In the genomic region with DNA sequence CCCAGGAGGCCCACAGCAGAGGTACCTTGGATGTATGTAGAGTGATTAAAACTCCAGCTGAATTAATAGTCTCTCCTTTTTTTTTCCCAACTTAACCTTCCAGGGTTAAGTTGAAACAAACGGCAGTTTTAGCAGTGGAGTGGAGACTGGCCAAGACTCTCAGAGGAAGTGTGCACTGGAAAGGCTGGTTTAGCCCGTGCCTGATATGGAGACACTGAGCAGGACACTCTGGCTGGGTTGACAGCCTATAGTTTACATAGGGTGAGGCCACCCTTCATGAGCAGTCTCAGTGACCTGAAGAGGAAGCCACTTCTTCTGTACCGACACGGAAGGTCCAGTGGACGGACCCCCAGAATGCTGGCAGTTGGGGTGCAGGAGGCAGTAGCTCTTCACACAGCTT, we compare ENCODE assay signal across 15 mouse cellular contexts. TPM values are rescaled to one million over a fixed set of nuclear protein-coding genes. Genes with fewer than 3 reads are reported as not detected.
"Had no signal": no experiment of that assay in that cellular context is flagged by ENCODE, and none has a peak within 500 bp of the region (broad histone marks: within the 10 kb centered on the region; RNA-seq: fewer than 3 reads in every experiment).

No protein-coding gene starts in this region.

- DNase-seq: kidney, adult 8-10 months; kidney, postnatal 25 days; layer of hippocampus, postnatal 36 days; lung, postnatal 14 days; right cerebral cortex, postnatal 14 days; thymus, adult 2 months; thymus, postnatal 25 days had no signal

- H3K27me3 ChIP-seq: limb, embryonic 15.5 days; lung, embryonic 15.5 days; midbrain, embryonic 13.5 days had no signal

- H3K27ac ChIP-seq: limb, embryonic 15.5 days; liver, embryonic 15.5 days; lung, embryonic 15.5 days; midbrain, embryonic 13.5 days had no signal

- H3K9ac ChIP-seq: limb, embryonic 15.5 days; liver, embryonic 15.5 days; lung, embryonic 15.5 days; midbrain, embryonic 13.5 days had no signal

- H3K4me1 ChIP-seq: limb, embryonic 15.5 days; lung, embryonic 15.5 days; midbrain, embryonic 13.5 days had no signal

- ATAC-seq: midbrain, embryonic 13.5 days had no signal

- H3K9me3 ChIP-seq: limb, embryonic 15.5 days; liver, embryonic 15.5 days; lung, embryonic 15.5 days; midbrain, embryonic 13.5 days had no signal

- H3K36me3 ChIP-seq: limb, embryonic 15.5 days; liver, embryonic 15.5 days; lung, embryonic 15.5 days; midbrain, embryonic 13.5 days had no signal

- H3K4me3 ChIP-seq: limb, embryonic 15.5 days; liver, embryonic 15.5 days; lung, embryonic 15.5 days; midbrain, embryonic 13.5 days had no signal

- H3K4me2 ChIP-seq: limb, embryonic 15.5 days; liver, embryonic 15.5 days; lung, embryonic 15.5 days; midbrain, embryonic 13.5 days had no signal

RNA-seq across cellular contexts. Expression of a gene that starts 1.5 kb away (rescaled TPM):
- total RNA-seq: layer of hippocampus, postnatal 36 days; left cerebral cortex, postnatal 25 days; megakaryocyte-erythroid progenitor cell, adult 5-6 weeks; midbrain, postnatal 0 days had no signal
- polyA plus RNA-seq: midbrain, embryonic 13.5 days had no signal

RNA-seq across cellular contexts. Expression of a gene that starts 32.0 kb away (rescaled TPM):
- total RNA-seq: layer of hippocampus, postnatal 36 days; megakaryocyte-erythroid progenitor cell, adult 5-6 weeks; midbrain, postnatal 0 days had no signal
- polyA plus RNA-seq: midbrain, postnatal 0 days; urinary bladder, adult 2 months had no signal
